Mouse (Mus musculus) frontal cortex, adult 2 months (tissue): Measurements from ENCODE around the gene Lmntd1. TPM values are rescaled to one million over a fixed set of nuclear protein-coding genes. Genes with fewer than 3 reads are reported as not detected.

Experiments used
- DNase-seq, 2 experiments: peaks; one replicate each; pipeline ENCODE4 v3.0.0; 2022; ENCODE audit warnings: low spot score in 1 of 2; ENCODE audit errors: extremely low spot score in 1 of 2
- polyA plus RNA-seq: library from polyadenylated mRNA; depleted of rRNA; stranded (reverse); fragments of >200 nt; gene quantifications from 2 replicates; pipeline ENCODE4 v1.2.3, GENCODE M21; 2012

The Lmntd1 gene
- polyA plus RNA-seq, 1 experiment: 2.1 TPM

GRCm38 (mm10) chr6:145499574-145500546 is 114.3 kb downstream of the Lmntd1 start:
- DNase-seq: no peak

- no peak for DNase-seq
Measured at GRCm38 (mm10) chr6:145495731-145496130, 118.4 kb downstream of the Lmntd1 start.

- DNase-seq: peak in 1 of 2 experiments; percentile 16
Measured at GRCm38 (mm10) chr6:145488251-145488650, 125.9 kb downstream of the Lmntd1 start.

- peak in 1 of 2 experiments; percentile 13 for DNase-seq
Measured at GRCm38 (mm10) chr6:145485986-145486605, 128.0 kb downstream of the Lmntd1 start.

- DNase-seq: no peak
Measured at GRCm38 (mm10) chr6:145483318-145483674, 130.8 kb downstream of the Lmntd1 start.

GRCm38 (mm10) chr6:145482656-145483317 is 131.3 kb downstream of the Lmntd1 start:
- no peak for DNase-seq

- no peak for DNase-seq
Measured at GRCm38 (mm10) chr6:145481938-145482337, 132.2 kb downstream of the Lmntd1 start.

- no peak for DNase-seq
Measured at GRCm38 (mm10) chr6:145478821-145479271, 135.3 kb downstream of the Lmntd1 start.

- DNase-seq: no peak
Measured at GRCm38 (mm10) chr6:145477367-145477905, 136.7 kb downstream of the Lmntd1 start.

- DNase-seq: no peak
Measured at GRCm38 (mm10) chr6:145471638-145472247, 142.4 kb downstream of the Lmntd1 start.

GRCm38 (mm10) chr6:145469260-145469943 is 144.7 kb downstream of the Lmntd1 start:
- DNase-seq: no peak

GRCm38 (mm10) chr6:145464027-145464426 is 150.1 kb downstream of the Lmntd1 start:
- no peak for DNase-seq

- DNase-seq: no peak
Measured at GRCm38 (mm10) chr6:145462677-145463245, 151.4 kb downstream of the Lmntd1 start.

- DNase-seq: no peak
Measured at GRCm38 (mm10) chr6:145457066-145457465, 157.1 kb downstream of the Lmntd1 start.

GRCm38 (mm10) chr6:145450628-145451403 is 163.3 kb downstream of the Lmntd1 start:
- peak; percentile 21 to 79 for DNase-seq

GRCm38 (mm10) chr6:145448361-145448760 is 165.8 kb downstream of the Lmntd1 start:
- no peak for DNase-seq

GRCm38 (mm10) chr6:145445811-145446500 is 168.2 kb downstream of the Lmntd1 start:
- DNase-seq: no peak

GRCm38 (mm10) chr6:145445380-145445779 is 168.7 kb downstream of the Lmntd1 start:
- no peak for DNase-seq
